Mouse (Mus musculus) embryo, embryonic 10 days (tissue): ENCODE results near the gene Fer.
"Not testable (repeated sequence)": the region's sequence is repeated elsewhere in the genome, so short reads cannot be mapped to it uniquely, and the experiment has no call there.

Experiments used
- DNase-seq: peaks from one replicate; pipeline ENCODE4 v3.0.0-alpha.2; 2015; ENCODE audit warnings: low spot score

Gene Fer

GRCm38 (mm10) chr17:63863012-63863630 is at the start of gene Fer:
Fer (plus strand) TSS chr17:63863062.
- DNase-seq = peak; percentile 49

- no peak for DNase-seq
These were observed 49.3 kb upstream of the Fer start for GRCm38 (mm10) chr17:63813552-63813951.

GRCm38 (mm10) chr17:63818444-63819027 is 44.3 kb upstream of the Fer start:
- DNase-seq = no peak

GRCm38 (mm10) chr17:63824141-63824540 is 38.7 kb upstream of the Fer start:
- DNase-seq = no peak

- DNase-seq = no peak
These were observed 36.7 kb upstream of the Fer start for GRCm38 (mm10) chr17:63826196-63826595.

- no peak for DNase-seq
These were observed 36.1 kb upstream of the Fer start for GRCm38 (mm10) chr17:63826767-63827166.

GRCm38 (mm10) chr17:63828561-63829332 is 34.1 kb upstream of the Fer start:
- DNase-seq = no peak

- no peak for DNase-seq
These were observed 31.3 kb upstream of the Fer start for GRCm38 (mm10) chr17:63831550-63831949.

GRCm38 (mm10) chr17:63836223-63836622 is 26.6 kb upstream of the Fer start:
- no peak for DNase-seq

- DNase-seq = no peak
These were observed 26.2 kb upstream of the Fer start for GRCm38 (mm10) chr17:63836641-63837040.

- DNase-seq = no peak
These were observed 24.7 kb upstream of the Fer start for GRCm38 (mm10) chr17:63838144-63838543.

GRCm38 (mm10) chr17:63839636-63840269 is 23.1 kb upstream of the Fer start:
- DNase-seq = no peak

- DNase-seq = no peak
These were observed 20.6 kb upstream of the Fer start for GRCm38 (mm10) chr17:63842226-63842625.

GRCm38 (mm10) chr17:63844936-63845335 is 17.9 kb upstream of the Fer start:
- DNase-seq = no peak

- DNase-seq = not testable (repeated sequence)
These were observed 17.1 kb upstream of the Fer start for GRCm38 (mm10) chr17:63845766-63846165.

- peak; percentile 34 for DNase-seq
These were observed 13.7 kb upstream of the Fer start for GRCm38 (mm10) chr17:63849151-63849550.

GRCm38 (mm10) chr17:63849566-63849965 is 13.3 kb upstream of the Fer start:
- DNase-seq = peak; percentile 97

GRCm38 (mm10) chr17:63850016-63850415 is 12.8 kb upstream of the Fer start:
- DNase-seq = no peak

GRCm38 (mm10) chr17:63857023-63857544 is 5.8 kb upstream of the Fer start:
- no peak for DNase-seq

- DNase-seq = no peak
These were observed 1.9 kb upstream of the Fer start for GRCm38 (mm10) chr17:63860988-63861387.

- no peak for DNase-seq
These were observed 463 bp upstream of the Fer start for GRCm38 (mm10) chr17:63862399-63862798.

GRCm38 (mm10) chr17:63863647-63864149 is 836 bp downstream of the Fer start, which contains the start of gene A930002H24Rik:
A930002H24Rik (minus strand) TSS chr17:63863791.
- peak; percentile 97 for DNase-seq
